Mouse (Mus musculus) embryonic facial prominence, embryonic 10.5 days (tissue): Measurements from ENCODE around the gene Krt34. TPM values are rescaled to one million over a fixed set of nuclear protein-coding genes. Genes with fewer than 3 reads are reported as not detected.

Source experiments
- DNase-seq: peaks from one replicate; pipeline ENCODE4 v3.0.0-alpha.2; 2017; ENCODE audit warnings: low spot score
- H3K27ac ChIP-seq: fragments of 300-500 bp; sonication (generic); replicated peaks from 2 replicates; pipeline ENCODE4 v1.5.1; 2016; ENCODE audit warnings: mild to moderate bottlenecking
- H3K27me3 ChIP-seq: fragments of 300-500 bp; sonication (generic); replicated peaks from 2 replicates; pipeline ENCODE4 v1.6.1; 2016; ENCODE audit warnings: low read depth, mild to moderate bottlenecking; ENCODE audit not compliant: poor library complexity, severe bottlenecking
- H3K36me3 ChIP-seq: fragments of 300-500 bp; sonication (generic); replicated peaks from 2 replicates; pipeline ENCODE4 v1.6.1; 2016; ENCODE audit warnings: mild to moderate bottlenecking, moderate library complexity
- H3K4me1 ChIP-seq: fragments of 300-500 bp; sonication (generic); 2 replicates; pipeline ENCODE4 v1.6.1; 2016
- H3K4me3 ChIP-seq: fragments of 300-500 bp; sonication (generic); 2 replicates; pipeline ENCODE4 v1.5.1; 2016; ENCODE audit warnings: mild to moderate bottlenecking, moderate library complexity
- H3K9me3 ChIP-seq: fragments of 300-500 bp; sonication (generic); 2 replicates; pipeline ENCODE4 v1.6.1; 2016; ENCODE audit warnings: mild to moderate bottlenecking
- WGBS: fragments of 180-500 bp; shearing (Covaris S2); methylation state at CpG from one replicate; pipeline ENCODE4 v1.1.7; 2016; 5-methylcytosine and 5-hydroxymethylcytosine counted together
- polyA plus RNA-seq: library from polyadenylated mRNA; unstranded; fragments of >200 nt; fragmentation: Nextera tagmentation; extraction: Ambion mirVana; gene quantifications from 2 replicates; pipeline ENCODE4 v1.2.1, GENCODE M21; 2016

Gene Krt34
- polyA plus RNA-seq, 1 experiment from 2014 or later: not detected

DNA sequence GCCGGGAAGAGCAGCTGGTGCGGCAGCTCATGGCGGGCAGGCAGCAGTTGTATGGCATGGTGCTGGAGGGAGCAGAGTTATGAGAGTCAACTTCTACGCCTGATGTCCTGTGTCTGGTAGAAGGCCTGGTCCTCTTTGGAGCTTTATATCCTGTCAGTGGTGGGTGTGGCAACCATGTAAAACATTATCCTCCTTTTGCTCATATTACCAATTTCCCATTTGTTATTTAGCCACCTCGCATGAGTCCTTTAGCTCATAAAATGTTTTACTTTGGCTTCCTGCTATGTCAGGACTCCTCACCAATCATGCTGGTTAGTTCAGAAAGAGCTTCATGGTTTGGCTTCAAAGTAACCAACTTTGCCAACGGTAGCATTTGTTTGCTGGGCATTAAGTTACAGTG lies 11.6 kb downstream of the Krt34 start, which contains the start of gene Krt33b:
Gene Krt33b (minus strand): TSS at position 101 of the 400 bp plus-strand sequence.
- Histone ChIP-seq H3K36me3 (no peaks in the 10 kb centered on the region), H3K27me3 (no peaks in the 10 kb centered on the region), H3K27ac (no peak within 1 kb of the TSS), H3K9me3 (no peaks in the 10 kb centered on the region), H3K4me3 (no peak within 1 kb of the TSS), H3K4me1 (no peaks in the 10 kb centered on the region)
- no peak for DNase-seq
- WGBS: 92% methylated on average over 6 of the region's 6 CpGs

DNA sequence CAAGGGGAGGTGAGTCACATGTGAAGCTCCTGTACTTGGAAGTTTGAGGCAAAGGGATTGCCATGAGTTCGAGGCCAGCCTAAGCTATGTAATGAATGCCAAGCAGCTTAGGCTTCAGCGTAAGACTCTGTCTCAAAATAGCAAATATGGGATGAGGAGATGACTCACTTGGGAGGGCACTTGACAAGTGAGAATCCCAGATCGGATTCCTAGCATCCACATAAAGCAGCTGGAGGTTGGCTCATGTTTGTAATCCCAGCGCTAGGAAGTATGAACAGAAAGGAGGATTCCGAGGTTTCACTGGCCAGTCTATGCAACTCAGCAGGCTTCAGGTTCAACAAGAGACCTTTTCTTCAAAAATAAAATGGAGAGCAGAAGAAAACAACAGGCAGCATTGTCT lies 19.9 kb downstream of the Krt34 start:
- 83% methylated on average over 5 of the region's 5 CpGs for WGBS
- no peaks in the 10 kb centered on the region for H3K27me3 ChIP-seq
- H3K36me3 ChIP-seq: no peaks in the 10 kb centered on the region
- no peak overlapping the region for H3K27ac ChIP-seq
- H3K4me3 ChIP-seq: no peak overlapping the region
- no peaks in the 10 kb centered on the region for H3K4me1 ChIP-seq
- no peak for DNase-seq
- no peaks in the 10 kb centered on the region for H3K9me3 ChIP-seq

GRCm38 (mm10) chr11:100019466-100019865 lies 21.9 kb downstream of the Krt34 start:
- H3K27ac ChIP-seq: no peak overlapping the region
- no peaks in the 10 kb centered on the region for H3K4me1 ChIP-seq
- H3K36me3 ChIP-seq: no peaks in the 10 kb centered on the region
- no peak overlapping the region for H3K4me3 ChIP-seq
- no peaks in the 10 kb centered on the region for H3K27me3 ChIP-seq
- no peak for DNase-seq
- no peaks in the 10 kb centered on the region for H3K9me3 ChIP-seq
- 95% methylated on average over 1 of the region's 1 CpGs for WGBS

GRCm38 (mm10) chr11:100016112-100016511 lies 25.2 kb downstream of the Krt34 start, which contains the start of gene Krt33a:
TSS of gene Krt33a (minus strand) at chr11:100016212.
- no peak within 1 kb of the TSS for H3K4me3 ChIP-seq
- H3K9me3 ChIP-seq: no peaks in the 10 kb centered on the region
- no peaks in the 10 kb centered on the region for H3K36me3 ChIP-seq
- DNase-seq: no peak
- no peaks in the 10 kb centered on the region for H3K27me3 ChIP-seq
- WGBS: 89% methylated on average over 4 of the region's 4 CpGs
- H3K4me1 ChIP-seq: no peaks in the 10 kb centered on the region
- H3K27ac ChIP-seq: no peak within 1 kb of the TSS

GRCm38 (mm10) chr11:100013691-100014171 lies 27.6 kb downstream of the Krt34 start:
- H3K9me3 ChIP-seq: no peaks in the 10 kb centered on the region
- 73% methylated on average over 4 of the region's 4 CpGs for WGBS
- H3K36me3 ChIP-seq: no peaks in the 10 kb centered on the region
- H3K27ac ChIP-seq: no peak overlapping the region
- no peak overlapping the region for H3K4me3 ChIP-seq
- no peak for DNase-seq
- no peaks in the 10 kb centered on the region for H3K4me1 ChIP-seq
- H3K27me3 ChIP-seq: no peaks in the 10 kb centered on the region

DNA sequence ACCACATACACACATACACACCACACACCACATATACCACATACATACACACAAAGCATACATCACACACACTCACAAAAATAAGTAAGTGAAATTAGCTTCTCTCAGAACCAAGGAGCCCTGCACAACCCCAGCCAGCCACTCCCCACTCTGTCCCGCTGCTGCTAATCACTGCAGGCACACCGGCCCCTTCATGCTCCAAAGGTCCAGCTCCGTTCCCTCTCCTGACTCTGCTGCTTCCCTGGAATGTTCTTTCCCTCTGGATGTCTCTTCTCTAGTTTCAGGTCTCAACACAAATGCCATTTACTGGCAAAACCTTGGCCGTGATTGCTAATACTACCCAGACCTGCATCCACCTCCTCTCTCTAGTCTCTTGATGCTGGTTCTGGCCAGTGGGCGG lies 30.7 kb downstream of the Krt34 start:
- H3K36me3 ChIP-seq: no peaks in the 10 kb centered on the region
- no peaks in the 10 kb centered on the region for H3K27me3 ChIP-seq
- 82% methylated on average over 5 of the region's 5 CpGs for WGBS
- DNase-seq: no peak
- H3K4me1 ChIP-seq: no peaks in the 10 kb centered on the region
- no peaks in the 10 kb centered on the region for H3K9me3 ChIP-seq
- no peak overlapping the region for H3K4me3 ChIP-seq
- H3K27ac ChIP-seq: no peak overlapping the region

DNA sequence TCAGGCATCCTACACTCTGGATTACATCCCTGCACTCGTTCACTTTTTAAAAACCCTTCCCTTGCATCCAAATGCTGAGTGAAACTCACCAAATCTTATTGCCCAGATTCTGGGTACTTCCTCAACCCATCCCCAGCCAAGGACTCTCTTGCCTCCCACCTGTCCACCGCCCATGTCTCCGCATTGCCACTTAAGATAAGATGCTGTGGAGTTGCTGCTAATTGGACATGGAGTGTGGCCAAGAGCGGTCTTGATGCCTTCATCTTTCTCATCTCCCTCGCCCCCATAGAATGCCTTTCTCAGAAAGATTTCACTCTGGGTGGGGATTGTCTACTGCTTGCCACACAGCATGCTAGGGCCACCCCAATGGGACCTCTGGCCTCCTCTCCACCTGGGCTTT lies 33.0 kb downstream of the Krt34 start:
- Histone ChIP-seq H3K4me1 (no peaks in the 10 kb centered on the region), H3K4me3 (no peak overlapping the region), H3K36me3 (no peaks in the 10 kb centered on the region), H3K27me3 (no peaks in the 10 kb centered on the region), H3K27ac (no peak overlapping the region), H3K9me3 (no peaks in the 10 kb centered on the region)
- 89% methylated on average over 5 of the region's 5 CpGs for WGBS
- no peak for DNase-seq

DNA sequence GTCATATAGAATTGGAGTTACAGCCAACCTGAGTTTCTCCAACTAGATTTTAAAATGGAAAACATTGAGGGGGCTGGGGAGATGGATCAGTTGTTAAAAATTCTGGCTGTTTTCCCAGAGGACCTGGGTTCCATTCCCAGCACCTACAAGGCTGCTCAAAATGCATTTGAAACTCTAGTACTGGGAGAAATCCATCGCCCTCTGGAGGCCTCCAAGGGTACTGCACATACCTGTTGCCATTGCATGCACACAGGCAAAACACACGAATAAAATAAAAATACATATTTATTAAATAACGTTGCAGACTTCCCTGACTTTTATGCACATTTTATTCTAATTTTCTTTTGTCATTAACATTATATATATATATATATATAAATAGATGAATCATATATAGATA lies 34.7 kb downstream of the Krt34 start:
- H3K27ac ChIP-seq: no peak overlapping the region
- no peaks in the 10 kb centered on the region for H3K27me3 ChIP-seq
- DNase-seq: no peak
- no peaks in the 10 kb centered on the region for H3K9me3 ChIP-seq
- no peaks in the 10 kb centered on the region for H3K36me3 ChIP-seq
- 54% methylated on average over 3 of the region's 3 CpGs for WGBS
- H3K4me3 ChIP-seq: no peak overlapping the region
- H3K4me1 ChIP-seq: no peaks in the 10 kb centered on the region

GRCm38 (mm10) chr11:100005905-100006304 lies 35.4 kb downstream of the Krt34 start:
- H3K27ac ChIP-seq: no peak overlapping the region
- WGBS: 86% methylated on average over 8 of the region's 8 CpGs
- H3K27me3 ChIP-seq: no peaks in the 10 kb centered on the region
- H3K4me1 ChIP-seq: no peaks in the 10 kb centered on the region
- no peak overlapping the region for H3K4me3 ChIP-seq
- no peaks in the 10 kb centered on the region for H3K9me3 ChIP-seq
- no peak for DNase-seq
- H3K36me3 ChIP-seq: no peaks in the 10 kb centered on the region

DNA sequence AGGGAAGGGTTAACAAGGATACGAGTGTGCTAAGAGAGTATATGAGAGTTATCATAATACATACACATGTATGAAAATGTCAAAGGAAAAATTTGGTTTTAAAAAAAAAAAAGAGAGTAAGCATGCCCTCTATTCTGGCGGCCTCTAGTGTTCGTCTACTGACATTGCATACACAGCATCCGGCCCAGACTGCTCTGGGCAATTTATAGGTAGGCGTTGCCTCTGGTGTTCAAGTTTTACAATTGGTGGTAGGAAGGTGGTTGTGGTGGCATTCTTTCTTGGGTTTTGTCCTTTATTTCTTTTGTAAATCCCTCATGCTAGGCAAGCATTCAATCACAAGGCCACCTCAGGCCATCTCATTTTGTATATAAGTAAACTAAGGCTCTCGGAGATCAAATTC lies 36.5 kb downstream of the Krt34 start:
- DNase-seq: peak; percentile 43
- H3K27me3 ChIP-seq: no peaks in the 10 kb centered on the region
- H3K9me3 ChIP-seq: no peaks in the 10 kb centered on the region
- H3K4me3 ChIP-seq: no peak overlapping the region
- H3K27ac ChIP-seq: no peak overlapping the region
- H3K4me1 ChIP-seq: no peaks in the 10 kb centered on the region
- H3K36me3 ChIP-seq: no peaks in the 10 kb centered on the region
- 31% methylated on average over 6 of the region's 6 CpGs for WGBS

DNA sequence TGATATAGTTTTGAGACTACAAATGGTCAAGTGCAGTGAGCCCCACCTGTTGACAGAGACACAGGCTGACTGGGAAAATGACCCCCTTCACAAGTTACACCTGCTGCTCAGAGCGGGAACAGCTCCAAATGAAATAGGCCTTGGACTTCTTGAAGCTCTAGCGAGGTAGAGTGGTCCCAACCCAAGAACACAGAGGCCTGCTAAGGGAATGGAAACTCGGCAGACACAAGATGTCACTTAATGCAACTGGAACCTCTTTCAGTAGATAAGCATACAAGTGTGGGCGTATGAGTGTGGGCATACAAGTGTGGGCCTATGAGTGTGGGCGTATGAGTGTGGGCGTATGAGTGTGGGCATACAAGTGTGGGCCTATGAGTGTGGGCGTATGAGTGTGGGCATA lies 42.3 kb downstream of the Krt34 start:
- no peak overlapping the region for H3K4me3 ChIP-seq
- H3K27me3 ChIP-seq: peaks cover 8% of the 10 kb centered on the region
- H3K27ac ChIP-seq: no peak overlapping the region
- no peaks in the 10 kb centered on the region for H3K9me3 ChIP-seq
- 94% methylated on average over 7 of the region's 7 CpGs for WGBS
- no peaks in the 10 kb centered on the region for H3K36me3 ChIP-seq
- H3K4me1 ChIP-seq: no peaks in the 10 kb centered on the region
- DNase-seq: no peak

GRCm38 (mm10) chr11:99994384-99994661 lies 47.0 kb downstream of the Krt34 start:
- WGBS: 73% methylated on average over 4 of the region's 4 CpGs
- no peaks in the 10 kb centered on the region for H3K36me3 ChIP-seq
- H3K27ac ChIP-seq: no peak overlapping the region
- peaks cover 26% of the 10 kb centered on the region for H3K27me3 ChIP-seq
- no peak for DNase-seq
- no peaks in the 10 kb centered on the region for H3K9me3 ChIP-seq
- peaks cover 6% of the 10 kb centered on the region for H3K4me1 ChIP-seq
- no peak overlapping the region for H3K4me3 ChIP-seq

GRCm38 (mm10) chr11:99993620-99994383 lies 47.6 kb downstream of the Krt34 start, which contains the start of gene Krtap17-1:
TSS of gene Krtap17-1 (minus strand) at chr11:99993994.
- H3K27me3 ChIP-seq: peaks cover 26% of the 10 kb centered on the region
- H3K27ac ChIP-seq: no peak within 1 kb of the TSS
- H3K36me3 ChIP-seq: no peaks in the 10 kb centered on the region
- peak within 1 kb of the TSS; percentile 34 for H3K4me3 ChIP-seq
- H3K4me1 ChIP-seq: peaks cover 6% of the 10 kb centered on the region
- WGBS: 28% methylated on average over 26 of the region's 26 CpGs
- no peaks in the 10 kb centered on the region for H3K9me3 ChIP-seq
- peak; percentile 17 for DNase-seq
